Mouse (Mus musculus): ENCODE results near the gene Sec14l1. TPM values are rescaled to one million over a fixed set of nuclear protein-coding genes. Genes with fewer than 3 reads are reported as not detected.

Sec14l1 gene
- total and polyA plus RNA-seq, 3 experiments = 42.0 to 55.9 TPM; not detected in 1

GRCm38 (mm10) chr11:117120285-117121163 lies 5.6 kb downstream of the Sec14l1 start:
- Histone ChIP-seq H3K27ac (ENCODE audit: control insufficient read depth, low read depth, low read length) (no peak overlapping the region), H3K4me1 (ENCODE audit: control insufficient read depth in 1 of 2, insufficient read depth in 2 of 2, low read length in 2 of 2) (peaks cover 0 to 6% of the 10 kb centered on the region in 2 experiments; a peak in 2 of 4 replicates), H3K4me3 (ENCODE audit: control insufficient read depth in 1 of 2, insufficient read depth in 1 of 2, low read depth in 2 of 2, low read length in 2 of 2) (no peak overlapping the region), H3K27me3 (ENCODE audit: control insufficient read depth in 1 of 2, insufficient read depth in 2 of 2, low read length in 2 of 2) (no peaks in the 10 kb centered on the region), H3K9ac (ENCODE audit: control insufficient read depth, low read depth, low read length, poor library complexity, severe bottlenecking) (no peak overlapping the region), H3K9me3 (replicated peaks; ENCODE audit: insufficient read depth, low read length) (no peaks in the 10 kb centered on the region), H3K36me3 (ENCODE audit: control insufficient read depth in 1 of 2, insufficient read depth in 2 of 2, low read length in 2 of 2) (peaks cover 0 to 10% of the 10 kb centered on the region in 2 experiments; a peak in 3 of 4 replicates), H3K79me2 (ENCODE audit: control insufficient read depth, insufficient read depth, low read length, poor library complexity) (peaks cover 11% of the 10 kb centered on the region)
- no peak for DNase-seq (ENCODE audit: low read depth, low spot score)
- TF ChIP-seq TCF12 (IDR thresholded peaks at IDR 0.05; ENCODE audit: low read depth, low read length) (no peak), CHD1 (IDR thresholded peaks at IDR 0.05; ENCODE audit: low read depth, low read length) (no peak), TBP (IDR thresholded peaks at IDR 0.05; ENCODE audit: low read depth, low read length) (no peak), MEF2A (IDR thresholded peaks at IDR 0.05; ENCODE audit: extremely low read depth, insufficient replicate concordance, low read depth, low read length, poor library complexity, severe bottlenecking) (no peak), MYC (IDR thresholded peaks at IDR 0.05; ENCODE audit: low read depth, low read length) (no peak), SIN3A (IDR thresholded peaks at IDR 0.05; ENCODE audit: low read length) (no peak), E2F4 (IDR thresholded peaks at IDR 0.05; ENCODE audit: borderline replicate concordance, low read depth, low read length) (no peak), EP300 (IDR thresholded peaks at IDR 0.05; ENCODE audit: low read depth in 1 of 2, low read length in 2 of 2) (no peak), HCFC1 (IDR thresholded peaks at IDR 0.05; ENCODE audit: low read depth, low read length) (no peak), NRF1 (IDR thresholded peaks at IDR 0.05; ENCODE audit: insufficient read depth, low read depth, low read length, poor library complexity, severe bottlenecking) (no peak), MAZ (IDR thresholded peaks at IDR 0.05; ENCODE audit: low read depth, low read length) (no peak), JUND (IDR thresholded peaks at IDR 0.05; ENCODE audit: low read depth, low read length) (no peak), RCOR1 (IDR thresholded peaks at IDR 0.05; ENCODE audit: low read depth, low read length) (no peak)

DNA sequence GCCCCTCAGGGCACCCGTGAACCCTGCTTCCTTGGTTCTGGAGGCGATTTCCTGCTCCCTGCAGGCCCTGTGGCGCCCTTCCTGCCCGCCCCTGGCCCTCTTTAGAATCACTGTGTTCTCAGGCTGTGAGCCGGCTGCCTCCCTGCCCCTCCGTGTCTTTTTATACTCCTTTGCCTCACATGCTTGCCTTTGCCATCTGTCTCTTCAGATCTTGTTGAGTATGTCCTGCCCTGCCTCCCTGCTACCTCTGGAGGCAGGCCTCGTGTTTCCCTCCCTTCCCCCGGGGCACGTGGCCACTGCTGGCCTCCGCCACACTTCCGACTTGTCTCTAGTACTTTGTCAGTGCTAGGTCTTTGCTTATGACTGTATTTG lies 6.2 kb downstream of the Sec14l1 start:
- DNase-seq (ENCODE audit: low read depth, low spot score) = no peak
- H3K27ac ChIP-seq (ENCODE audit: control insufficient read depth, low read depth, low read length) = no peak overlapping the region
- no peaks in the 10 kb centered on the region for H3K9me3 ChIP-seq (replicated peaks; ENCODE audit: insufficient read depth, low read length)
- H3K9ac ChIP-seq (ENCODE audit: control insufficient read depth, low read depth, low read length, poor library complexity, severe bottlenecking) = no peak overlapping the region
- TF ChIP-seq CHD2 (IDR thresholded peaks at IDR 0.05; ENCODE audit: low read length) = no peak
- TF ChIP-seq TAL1 (IDR thresholded peaks at IDR 0.05; ENCODE audit: low read length) = no peak
- no peak for TF ChIP-seq RAD21 (IDR thresholded peaks at IDR 0.05; ENCODE audit: low read depth, low read length)
- TF ChIP-seq CTCF (IDR thresholded peaks at IDR 0.05 in 2 of 3, conservative IDR thresholded peaks at IDR 0.05 in 1 of 3; ENCODE audit: control insufficient read depth in 1 of 3, insufficient read depth in 1 of 3, low read depth in 2 of 3, low read length in 3 of 3, poor library complexity in 1 of 3, severe bottlenecking in 1 of 3) = no peak
- no peak for TF ChIP-seq UBTF (IDR thresholded peaks at IDR 0.05; ENCODE audit: borderline replicate concordance, insufficient read depth, low read depth, low read length)
- TF ChIP-seq NELFE (IDR thresholded peaks at IDR 0.05; ENCODE audit: low read depth, low read length) = no peak
- TF ChIP-seq GABPA (IDR thresholded peaks at IDR 0.05; ENCODE audit: low read depth, low read length) = no peak
- no peak for TF ChIP-seq NRF1 (IDR thresholded peaks at IDR 0.05; ENCODE audit: insufficient read depth, low read depth, low read length, poor library complexity, severe bottlenecking)
- TF ChIP-seq POLR2AphosphoS2 (IDR thresholded peaks at IDR 0.05; ENCODE audit: low read length) = no peak
- TF ChIP-seq ZKSCAN1 (IDR thresholded peaks at IDR 0.05; ENCODE audit: low read depth, low read length) = no peak
- no peak for TF ChIP-seq USF2 (IDR thresholded peaks at IDR 0.05; ENCODE audit: borderline replicate concordance in 1 of 2, insufficient read depth in 1 of 2, low read depth in 1 of 2, low read length in 2 of 2)
- peaks cover 6% of the 10 kb centered on the region for H3K79me2 ChIP-seq (ENCODE audit: control insufficient read depth, insufficient read depth, low read length, poor library complexity)
- H3K36me3 ChIP-seq (ENCODE audit: control insufficient read depth in 1 of 2, insufficient read depth in 2 of 2, low read length in 2 of 2) = peaks cover 0 to 6% of the 10 kb centered on the region in 2 experiments; a peak in 3 of 4 replicates
- H3K4me1 ChIP-seq (ENCODE audit: control insufficient read depth in 1 of 2, insufficient read depth in 2 of 2, low read length in 2 of 2) = peaks cover 0 to 6% of the 10 kb centered on the region in 2 experiments; a peak in 2 of 4 replicates
- H3K4me3 ChIP-seq (ENCODE audit: control insufficient read depth in 1 of 2, insufficient read depth in 1 of 2, low read depth in 2 of 2, low read length in 2 of 2) = no peak overlapping the region
- no peaks in the 10 kb centered on the region for H3K27me3 ChIP-seq (ENCODE audit: control insufficient read depth in 1 of 2, insufficient read depth in 2 of 2, low read length in 2 of 2)

Measured in MEL (cell line).